Mouse (Mus musculus) skeletal muscle tissue, postnatal 0 days (tissue): ENCODE data around the gene Lgals12. TPM values are rescaled to one million over a fixed set of nuclear protein-coding genes. Genes with fewer than 3 reads are reported as not detected.

Source experiments
- polyA plus RNA-seq: library from polyadenylated mRNA; unstranded; fragments of >200 nt; fragmentation: Nextera tagmentation; extraction: Ambion mirVana; gene quantifications from 2 replicates; pipeline ENCODE4 v1.2.1, GENCODE M21; 2015

Lgals12 gene
- polyA plus RNA-seq = 1.0 and 9.3 TPM in 2 replicates

GRCm38 (mm10) chr19:7606801-7607689 is at the start of gene Lgals12:
TSS of gene Lgals12 (minus strand) at chr19:7607193.

DNA sequence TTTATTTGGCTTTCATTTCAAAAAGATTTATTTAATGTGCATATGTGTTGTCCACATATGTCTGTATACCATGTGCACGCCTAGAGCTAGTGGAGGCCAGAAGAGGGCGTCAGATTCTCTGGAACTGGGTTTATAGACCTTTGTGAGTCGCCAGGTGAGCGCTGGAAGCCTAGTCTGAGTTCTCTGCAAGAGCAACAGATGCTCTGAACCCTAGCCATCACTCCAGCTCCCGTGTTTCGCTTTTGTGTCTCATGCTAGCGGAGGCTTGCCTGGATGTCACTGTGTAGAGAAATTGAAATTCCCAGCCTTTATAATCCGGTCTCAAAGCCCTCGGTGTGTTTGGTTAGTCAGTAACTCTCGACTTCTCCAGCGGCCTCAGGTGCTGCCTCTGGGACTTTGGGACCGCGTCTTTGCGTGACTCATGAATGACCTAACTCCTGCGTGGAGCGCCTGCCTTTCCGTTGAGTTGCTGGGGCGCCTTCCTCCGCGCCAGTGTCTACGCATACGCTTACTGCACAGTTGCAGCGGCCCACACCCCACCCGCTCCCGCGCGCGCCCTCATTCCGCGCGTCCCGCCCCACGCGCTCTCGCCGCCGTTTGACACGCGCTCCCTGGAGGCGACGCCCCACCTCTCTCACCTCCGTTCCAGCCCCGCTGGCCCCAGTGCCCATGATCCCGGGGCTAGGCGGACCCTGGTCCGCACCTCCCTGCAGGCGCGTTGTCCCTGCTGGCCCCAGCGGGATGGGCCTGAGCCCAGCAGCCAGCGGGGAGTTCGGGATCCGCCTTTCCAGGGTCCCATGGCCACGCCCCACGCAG is 5.2 kb upstream of the Lgals12 start, which contains the start of gene Hrasls5:
Gene Hrasls5, plus strand, starts transcription at position 600 of the 816 bp plus-strand sequence.

GRCm38 (mm10) chr19:7557328-7557822 is 49.6 kb downstream of the Lgals12 start, which contains the start of gene Pla2g16:
TSS of gene Pla2g16 (plus strand) at chr19:7557459.

Other genes starting within 250 kb of the Lgals12 start
- gene Spindoc, start 224.2 kb downstream of the Lgals12 start, polyA plus RNA-seq = 9.8 and 11.1 TPM in 2 replicates
- gene 2700081O15Rik, start 189.6 kb downstream of the Lgals12 start, polyA plus RNA-seq = 3.2 and 3.3 TPM in 2 replicates
- 62.9 and 69.4 TPM in 2 replicates for gene Rtn3, start 123.9 kb downstream of the Lgals12 start, polyA plus RNA-seq
- gene Atl3, start 113.2 kb downstream of the Lgals12 start, polyA plus RNA-seq = 6.0 and 7.0 TPM in 2 replicates
- gene Pla2g16, start 49.7 kb downstream of the Lgals12 start, polyA plus RNA-seq = 72.9 and 89.6 TPM in 2 replicates
- 0.16 TPM in 1 of 2 replicates, not detected in the other for gene Hrasls5, start 5.3 kb upstream of the Lgals12 start, polyA plus RNA-seq
- gene Slc22a19, start 104.1 kb upstream of the Lgals12 start, polyA plus RNA-seq = not detected in 2 replicates
- not detected in 2 replicates for gene Slc22a26, start 195.5 kb upstream of the Lgals12 start, polyA plus RNA-seq